Mouse (Mus musculus): ENCODE results near the gene 1700056E22Rik. TPM values are rescaled to one million over a fixed set of nuclear protein-coding genes. Genes with fewer than 3 reads are reported as not detected.
A peak's percentile ranks its signal among the peaks of the same experiment; 100 is the strongest.

The 1700056E22Rik gene
- polyA plus RNA-seq (2014; fragmentation: Nextera tagmentation; extraction: Ambion mirVana), result 1.0 and 2.4 TPM in 2 replicates

- WGBS, result under 1% methylated on average over 34 of the region's 38 CpGs
- H3K4me3 ChIP-seq (ENCODE audit: low read depth, low read length), result peak within 1 kb of the TSS; percentile 65
Measured at GRCm38 (mm10) chr1:184034011-184034557, at the start of gene 1700056E22Rik. TSS of gene 1700056E22Rik (minus strand) at chr1:184034301.

GRCm38 (mm10) chr1:184083166-184083565 lies 49.1 kb upstream of the 1700056E22Rik start:
- H3K36me3 ChIP-seq (ENCODE audit: control insufficient read depth, insufficient read depth, low read length), result no peaks in the 10 kb centered on the region
- peaks cover 4% of the 10 kb centered on the region for H3K4me1 ChIP-seq (ENCODE audit: control insufficient read depth, insufficient read depth, low read length)
- ATAC-seq (ENCODE audit: low read depth), result no peak
- no peak for DNase-seq (ENCODE audit: low spot score)
- H3K9ac ChIP-seq (ENCODE audit: low read depth, low read length), result no peak overlapping the region
- no peak overlapping the region for H3K27ac ChIP-seq (replicated peaks; ENCODE audit: low read depth, low read length)
- no peaks in the 10 kb centered on the region for H3K27me3 ChIP-seq (replicated peaks; ENCODE audit: control insufficient read depth, insufficient read depth, low read length)
- WGBS, result 80% methylated on average over 7 of the region's 7 CpGs
- no peak overlapping the region for H3K4me2 ChIP-seq (ENCODE audit: low read depth, low read length)
- H3K4me3 ChIP-seq (ENCODE audit: low read depth, low read length), result no peak overlapping the region
- no peaks in the 10 kb centered on the region for H3K9me3 ChIP-seq (ENCODE audit: control insufficient read depth, low read length)

More at GRCm38 (mm10) chr1:184034011-184034557, at the start of gene 1700056E22Rik:
- peak within 1 kb of the TSS; percentile 96 for H3K27ac ChIP-seq (replicated peaks; ENCODE audit: low read depth, low read length)
- peaks cover 14% of the 10 kb centered on the region for H3K4me1 ChIP-seq (ENCODE audit: control insufficient read depth, insufficient read depth, low read length)
- peak; percentile 100 for DNase-seq (ENCODE audit: low spot score)
- H3K9ac ChIP-seq (ENCODE audit: low read depth, low read length), result peak within 1 kb of the TSS; percentile 91
- H3K9me3 ChIP-seq (ENCODE audit: control insufficient read depth, low read length), result no peaks in the 10 kb centered on the region
- peak within 1 kb of the TSS; percentile 87 for H3K4me2 ChIP-seq (ENCODE audit: low read depth, low read length)
- H3K36me3 ChIP-seq (ENCODE audit: control insufficient read depth, insufficient read depth, low read length), result peaks cover 4% of the 10 kb centered on the region; the same call in 1 of the 2 replicates
- no peaks in the 10 kb centered on the region for H3K27me3 ChIP-seq (replicated peaks; ENCODE audit: control insufficient read depth, insufficient read depth, low read length)
- ATAC-seq (ENCODE audit: low read depth), result peak; percentile 99

DNA sequence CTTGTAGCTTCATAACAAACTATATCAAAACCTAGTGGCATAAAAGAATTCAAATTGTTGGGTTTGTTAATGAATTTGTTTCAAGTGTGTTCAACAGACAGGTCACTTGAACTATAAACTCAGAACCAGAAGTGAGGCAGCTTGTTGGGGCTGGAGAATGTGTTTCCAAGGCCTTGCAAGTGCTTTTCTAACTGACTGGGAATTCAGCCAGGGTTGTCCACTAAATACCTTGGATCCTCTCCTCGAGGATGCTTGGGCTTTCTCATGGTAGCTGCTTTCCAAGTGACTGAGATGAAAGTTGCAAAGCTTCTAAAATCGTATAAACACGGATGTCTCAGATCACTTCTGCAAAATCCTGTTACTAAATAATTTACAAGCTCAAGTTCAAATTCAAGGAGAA lies 48.6 kb upstream of the 1700056E22Rik start:
- H3K27ac ChIP-seq (replicated peaks; ENCODE audit: low read depth, low read length), result no peak overlapping the region
- no peak overlapping the region for H3K9ac ChIP-seq (ENCODE audit: low read depth, low read length)
- DNase-seq (ENCODE audit: low spot score) (peak; percentile 62), ATAC-seq (ENCODE audit: low read depth) (no peak)
- 67% methylated on average over 3 of the region's 3 CpGs for WGBS
- H3K36me3 ChIP-seq (ENCODE audit: control insufficient read depth, insufficient read depth, low read length), result no peaks in the 10 kb centered on the region
- no peaks in the 10 kb centered on the region for H3K9me3 ChIP-seq (ENCODE audit: control insufficient read depth, low read length)
- no peaks in the 10 kb centered on the region for H3K27me3 ChIP-seq (replicated peaks; ENCODE audit: control insufficient read depth, insufficient read depth, low read length)
- H3K4me2 ChIP-seq (ENCODE audit: low read depth, low read length), result no peak overlapping the region
- no peak overlapping the region for H3K4me3 ChIP-seq (ENCODE audit: low read depth, low read length)
- H3K4me1 ChIP-seq (ENCODE audit: control insufficient read depth, insufficient read depth, low read length), result peaks cover 4% of the 10 kb centered on the region

GRCm38 (mm10) chr1:184079304-184079703 lies 45.2 kb upstream of the 1700056E22Rik start:
- 90% methylated on average over 3 of the region's 3 CpGs for WGBS
- H3K27ac ChIP-seq (replicated peaks; ENCODE audit: low read depth, low read length), result no peak overlapping the region
- no peaks in the 10 kb centered on the region for H3K27me3 ChIP-seq (replicated peaks; ENCODE audit: control insufficient read depth, insufficient read depth, low read length)
- no peaks in the 10 kb centered on the region for H3K9me3 ChIP-seq (ENCODE audit: control insufficient read depth, low read length)
- no peak overlapping the region for H3K9ac ChIP-seq (ENCODE audit: low read depth, low read length)
- DNase-seq (ENCODE audit: low spot score) (no peak), ATAC-seq (ENCODE audit: low read depth) (no peak)
- no peak overlapping the region for H3K4me3 ChIP-seq (ENCODE audit: low read depth, low read length)
- no peak overlapping the region for H3K4me2 ChIP-seq (ENCODE audit: low read depth, low read length)
- peaks cover 4% of the 10 kb centered on the region for H3K36me3 ChIP-seq (ENCODE audit: control insufficient read depth, insufficient read depth, low read length)
- H3K4me1 ChIP-seq (ENCODE audit: control insufficient read depth, insufficient read depth, low read length), result peaks cover 18% of the 10 kb centered on the region

GRCm38 (mm10) chr1:184076756-184077155 lies 42.7 kb upstream of the 1700056E22Rik start:
- WGBS, result 37% methylated on average over 2 of the region's 2 CpGs
- H3K27ac ChIP-seq (replicated peaks; ENCODE audit: low read depth, low read length), result 0 out of 2 replicates have a peak overlapping the region, but pooled peaks have one; percentile 33
- H3K9me3 ChIP-seq (ENCODE audit: control insufficient read depth, low read length), result no peaks in the 10 kb centered on the region
- no peaks in the 10 kb centered on the region for H3K27me3 ChIP-seq (replicated peaks; ENCODE audit: control insufficient read depth, insufficient read depth, low read length)
- ATAC-seq (ENCODE audit: low read depth) (no peak), DNase-seq (ENCODE audit: low spot score) (peak; percentile 70)
- H3K4me2 ChIP-seq (ENCODE audit: low read depth, low read length), result no peak overlapping the region
- H3K4me1 ChIP-seq (ENCODE audit: control insufficient read depth, insufficient read depth, low read length), result peaks cover 14% of the 10 kb centered on the region
- no peak overlapping the region for H3K4me3 ChIP-seq (ENCODE audit: low read depth, low read length)
- peaks cover 16% of the 10 kb centered on the region for H3K36me3 ChIP-seq (ENCODE audit: control insufficient read depth, insufficient read depth, low read length)
- H3K9ac ChIP-seq (ENCODE audit: low read depth, low read length), result no peak overlapping the region

GRCm38 (mm10) chr1:184076065-184076464 lies 42.0 kb upstream of the 1700056E22Rik start:
- peaks cover 22% of the 10 kb centered on the region for H3K36me3 ChIP-seq (ENCODE audit: control insufficient read depth, insufficient read depth, low read length)
- no peak for ATAC-seq (ENCODE audit: low read depth)
- 50% methylated on average over 6 of the region's 6 CpGs for WGBS
- H3K9me3 ChIP-seq (ENCODE audit: control insufficient read depth, low read length), result no peaks in the 10 kb centered on the region
- peak; percentile 18 for DNase-seq (ENCODE audit: low spot score)
- no peak overlapping the region for H3K4me3 ChIP-seq (ENCODE audit: low read depth, low read length)
- no peaks in the 10 kb centered on the region for H3K27me3 ChIP-seq (replicated peaks; ENCODE audit: control insufficient read depth, insufficient read depth, low read length)
- no peak overlapping the region for H3K9ac ChIP-seq (ENCODE audit: low read depth, low read length)
- H3K27ac ChIP-seq (replicated peaks; ENCODE audit: low read depth, low read length), result peak overlapping the region; percentile 39; the same call in 1 of the 2 replicates
- no peak overlapping the region for H3K4me2 ChIP-seq (ENCODE audit: low read depth, low read length)
- peaks cover 14% of the 10 kb centered on the region for H3K4me1 ChIP-seq (ENCODE audit: control insufficient read depth, insufficient read depth, low read length)

- H3K9me3 ChIP-seq (ENCODE audit: control insufficient read depth, low read length), result no peaks in the 10 kb centered on the region
- peaks cover 26% of the 10 kb centered on the region for H3K36me3 ChIP-seq (ENCODE audit: control insufficient read depth, insufficient read depth, low read length)
- 92% methylated on average over 12 of the region's 12 CpGs for WGBS
- H3K4me1 ChIP-seq (ENCODE audit: control insufficient read depth, insufficient read depth, low read length), result no peaks in the 10 kb centered on the region
- no peaks in the 10 kb centered on the region for H3K27me3 ChIP-seq (replicated peaks; ENCODE audit: control insufficient read depth, insufficient read depth, low read length)
- no peak overlapping the region for H3K27ac ChIP-seq (replicated peaks; ENCODE audit: low read depth, low read length)
- DNase-seq (ENCODE audit: low spot score) (no peak), ATAC-seq (ENCODE audit: low read depth) (no peak)
- H3K4me3 ChIP-seq (ENCODE audit: low read depth, low read length), result no peak overlapping the region
- no peak overlapping the region for H3K4me2 ChIP-seq (ENCODE audit: low read depth, low read length)
- H3K9ac ChIP-seq (ENCODE audit: low read depth, low read length), result no peak overlapping the region
Measured at GRCm38 (mm10) chr1:184068971-184069370, 34.9 kb upstream of the 1700056E22Rik start.

DNA sequence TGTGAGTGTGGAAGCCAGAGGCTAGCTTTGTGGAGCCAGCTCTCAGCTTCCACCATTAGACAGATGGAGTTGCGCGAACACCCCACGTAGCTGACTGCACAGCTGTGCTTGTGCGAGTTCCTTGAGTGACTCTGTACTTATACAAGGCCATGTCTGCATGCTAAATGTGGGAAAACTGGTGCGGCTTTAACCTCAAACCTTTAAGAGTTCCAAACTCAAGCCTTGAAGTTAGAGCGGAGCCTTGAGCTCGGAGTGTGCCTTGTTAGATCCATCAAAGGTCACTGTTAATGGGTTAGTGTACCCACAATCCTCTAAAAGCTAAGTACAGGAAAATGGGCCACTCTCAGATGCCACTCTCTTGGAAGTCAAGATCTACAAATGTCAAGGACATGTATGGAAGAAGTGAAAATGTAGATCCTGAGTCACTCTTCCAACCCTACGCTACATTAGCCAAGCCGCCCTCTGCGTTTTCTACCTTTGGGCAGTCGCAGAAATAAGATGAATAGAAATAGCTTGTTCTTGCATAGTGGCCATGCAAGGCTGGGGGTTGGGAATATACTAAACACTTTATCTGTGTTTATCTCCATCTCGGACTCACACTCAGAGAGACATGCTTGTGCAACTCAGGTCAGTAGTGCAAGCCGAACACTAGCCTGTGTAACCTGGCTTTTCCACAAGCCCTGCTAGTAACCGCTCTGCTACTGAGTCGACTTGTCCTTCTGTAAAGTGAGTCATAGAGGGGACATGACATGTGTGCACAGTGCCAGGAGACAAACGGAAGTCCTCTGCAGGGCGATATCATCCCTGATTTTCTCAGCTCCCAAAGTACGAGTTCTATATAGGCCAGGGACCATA lies 33.8 kb upstream of the 1700056E22Rik start:
- Histone ChIP-seq H3K36me3 (ENCODE audit: control insufficient read depth, insufficient read depth, low read length) (peaks cover 18% of the 10 kb centered on the region; the same call in 1 of the 2 replicates), H3K4me1 (ENCODE audit: control insufficient read depth, insufficient read depth, low read length) (no peaks in the 10 kb centered on the region), H3K27me3 (replicated peaks; ENCODE audit: control insufficient read depth, insufficient read depth, low read length) (no peaks in the 10 kb centered on the region), H3K9me3 (ENCODE audit: control insufficient read depth, low read length) (no peaks in the 10 kb centered on the region), H3K9ac (ENCODE audit: low read depth, low read length) (no peak overlapping the region), H3K27ac (replicated peaks; ENCODE audit: low read depth, low read length) (no peak overlapping the region), H3K4me3 (ENCODE audit: low read depth, low read length) (no peak overlapping the region), H3K4me2 (ENCODE audit: low read depth, low read length) (no peak overlapping the region)
- DNase-seq (ENCODE audit: low spot score) (no peak), ATAC-seq (ENCODE audit: low read depth) (no peak)
- 92% methylated on average over 18 of the region's 18 CpGs for WGBS
